Mouse (Mus musculus): ENCODE data around the gene Mphosph8.

Gene Mphosph8

GRCm38 (mm10) chr14:56667969-56668802 lies at the start of gene Mphosph8:
Gene Mphosph8, plus strand, starts transcription at chr14:56668248.
- peak; percentile 97 to 100 for DNase-seq (ENCODE audit: low spot score in 2 of 2)

- no peak for DNase-seq (ENCODE audit: low spot score in 2 of 2)
Observed at GRCm38 (mm10) chr14:56620425-56620824, 47.6 kb upstream of the Mphosph8 start.

- DNase-seq (ENCODE audit: low spot score in 2 of 2), result no peak
Observed at GRCm38 (mm10) chr14:56626202-56626601, 41.8 kb upstream of the Mphosph8 start.

- DNase-seq (ENCODE audit: low spot score in 2 of 2), result no peak
Observed at GRCm38 (mm10) chr14:56628336-56628735, 39.7 kb upstream of the Mphosph8 start.

- no peak for DNase-seq (ENCODE audit: low spot score in 2 of 2)
Observed at GRCm38 (mm10) chr14:56631109-56631508, 36.9 kb upstream of the Mphosph8 start.

- DNase-seq (ENCODE audit: low spot score in 2 of 2), result no peak
Observed at GRCm38 (mm10) chr14:56647206-56647605, 20.8 kb upstream of the Mphosph8 start.

- DNase-seq (ENCODE audit: low spot score in 2 of 2), result no peak
Observed at GRCm38 (mm10) chr14:56649448-56649847, 18.6 kb upstream of the Mphosph8 start.

- DNase-seq (ENCODE audit: low spot score in 2 of 2), result no peak
Observed at GRCm38 (mm10) chr14:56665651-56666050, 2.4 kb upstream of the Mphosph8 start.

- no peak for DNase-seq (ENCODE audit: low spot score in 2 of 2)
Observed at GRCm38 (mm10) chr14:56666909-56667308, 1.1 kb upstream of the Mphosph8 start.

GRCm38 (mm10) chr14:56669046-56669620 lies 1.1 kb downstream of the Mphosph8 start:
- no peak for DNase-seq (ENCODE audit: low spot score in 2 of 2)

- no peak for DNase-seq (ENCODE audit: low spot score in 2 of 2)
Observed at GRCm38 (mm10) chr14:56685426-56685825, 17.4 kb downstream of the Mphosph8 start.

- no peak for DNase-seq (ENCODE audit: low spot score in 2 of 2)
Observed at GRCm38 (mm10) chr14:56689116-56689515, 21.1 kb downstream of the Mphosph8 start.

- no peak for DNase-seq (ENCODE audit: low spot score in 2 of 2)
Observed at GRCm38 (mm10) chr14:56689766-56690165, 21.7 kb downstream of the Mphosph8 start.

GRCm38 (mm10) chr14:56695495-56695894 lies 27.4 kb downstream of the Mphosph8 start:
- no peak for DNase-seq (ENCODE audit: low spot score in 2 of 2)

- DNase-seq (ENCODE audit: low spot score in 2 of 2), result no peak
Observed at GRCm38 (mm10) chr14:56697836-56698235, 29.8 kb downstream of the Mphosph8 start.

GRCm38 (mm10) chr14:56702644-56703043 lies 34.6 kb downstream of the Mphosph8 start:
- DNase-seq (ENCODE audit: low spot score in 2 of 2), result no peak

GRCm38 (mm10) chr14:56705687-56706086 lies 37.6 kb downstream of the Mphosph8 start:
- DNase-seq (ENCODE audit: low spot score in 2 of 2), result no peak

- no peak for DNase-seq (ENCODE audit: low spot score in 2 of 2)
Observed at GRCm38 (mm10) chr14:56726493-56726892, 58.4 kb downstream of the Mphosph8 start.

GRCm38 (mm10) chr14:56740175-56740574 lies 72.1 kb downstream of the Mphosph8 start:
- no peak for DNase-seq (ENCODE audit: low spot score in 2 of 2)

Data from urinary bladder, adult 18-20 months (tissue).